Mouse (Mus musculus): Measurements from ENCODE around the gene Pak1. TPM values are rescaled to one million over a fixed set of nuclear protein-coding genes. Genes with fewer than 3 reads are reported as not detected.

Pak1 gene
- polyA plus RNA-seq, 1 experiment from 2014 or later: 121 TPM

DNA sequence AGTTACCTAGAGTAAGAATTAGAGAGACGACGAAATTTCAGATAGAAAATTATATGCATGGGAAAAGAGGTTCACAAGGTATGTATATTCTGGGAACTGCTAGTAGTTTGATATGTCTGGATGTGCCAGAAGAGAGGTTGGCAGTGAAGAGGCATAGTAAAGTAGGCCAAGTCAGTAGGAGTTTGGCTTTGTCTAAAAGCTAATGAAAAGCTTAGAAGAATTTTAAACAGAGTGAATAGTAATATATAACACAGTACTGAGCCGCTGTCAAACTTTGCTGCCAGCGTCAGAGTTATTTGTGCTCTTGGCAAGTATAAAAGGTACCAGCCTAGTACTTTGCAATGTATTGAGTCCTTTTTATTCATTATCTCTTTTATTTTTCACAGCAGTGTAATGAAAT lies 84.1 kb downstream of the Pak1 start:
- Histone ChIP-seq H3K9ac (no peak overlapping the region), H3K4me2 (no peak overlapping the region), H3K4me1 (replicated peaks) (no peaks in the 10 kb centered on the region), H3K4me3 (no peak overlapping the region), H3K27ac (replicated peaks) (no peak overlapping the region), H3K9me3 (no peaks in the 10 kb centered on the region), H3K36me3 (peaks cover 11% of the 10 kb centered on the region), H3K27me3 (no peaks in the 10 kb centered on the region)
- ATAC-seq (ENCODE audit: low read depth): no peak
- WGBS: 80% methylated on average over 4 of the region's 4 CpGs

DNA sequence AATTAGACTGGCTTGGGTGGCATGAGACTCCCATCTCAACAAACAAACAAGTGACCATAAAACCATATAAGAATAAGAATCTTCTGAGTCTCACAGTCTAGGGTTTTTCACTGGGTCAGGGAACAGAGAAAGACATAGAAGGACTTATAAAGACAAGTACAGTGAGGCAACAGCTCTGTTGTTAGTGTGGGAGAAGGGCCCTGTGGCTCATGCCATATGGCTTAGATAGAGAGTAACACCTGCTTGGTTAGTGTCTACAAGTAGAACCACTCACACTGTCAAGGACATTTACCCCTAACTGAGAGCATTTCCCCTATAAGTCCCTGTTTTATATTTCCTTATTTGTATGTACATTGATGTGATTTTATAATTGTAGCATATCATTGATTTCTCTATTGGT lies 85.0 kb downstream of the Pak1 start:
- H3K27ac ChIP-seq (replicated peaks): no peak overlapping the region
- no peaks in the 10 kb centered on the region for H3K9me3 ChIP-seq
- H3K4me1 ChIP-seq (replicated peaks): no peaks in the 10 kb centered on the region
- H3K27me3 ChIP-seq: no peaks in the 10 kb centered on the region
- peaks cover 5% of the 10 kb centered on the region for H3K36me3 ChIP-seq
- no peak overlapping the region for H3K4me2 ChIP-seq
- no peak for ATAC-seq (ENCODE audit: low read depth)
- H3K9ac ChIP-seq: no peak overlapping the region
- no peak overlapping the region for H3K4me3 ChIP-seq

DNA sequence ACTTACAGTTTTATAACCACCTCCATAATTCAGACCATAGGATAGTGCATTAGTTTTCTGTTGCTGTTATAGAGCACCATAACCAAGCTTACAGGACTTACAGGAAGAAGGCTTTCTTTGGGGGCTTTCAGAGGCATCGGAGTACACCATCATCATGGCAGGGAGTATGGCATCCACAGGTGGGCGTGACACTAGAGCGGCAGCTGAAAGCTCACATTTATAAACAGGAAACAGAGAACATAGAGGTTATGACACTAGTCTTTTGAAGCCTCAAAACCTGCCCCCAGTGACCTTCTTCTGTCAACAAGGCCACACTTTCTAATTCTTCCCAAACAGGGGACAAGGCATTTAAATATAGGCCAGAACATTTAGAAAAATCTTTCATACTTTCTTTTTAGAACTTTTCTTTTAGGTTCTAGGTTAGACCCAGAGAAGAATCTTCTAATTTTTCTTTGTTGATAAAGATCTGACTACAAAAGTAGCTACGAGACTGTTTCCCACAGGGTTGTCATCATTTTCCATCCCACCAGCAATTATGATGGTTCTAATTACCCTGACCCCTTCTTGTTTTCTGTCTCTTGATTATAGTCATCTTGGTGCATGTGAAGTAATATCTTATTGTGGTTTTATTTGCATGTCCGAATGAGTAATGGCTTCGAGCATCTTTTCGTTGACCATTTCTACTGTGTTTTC lies 89.7 kb downstream of the Pak1 start:
- Histone ChIP-seq H3K4me3 (no peak overlapping the region), H3K27me3 (no peaks in the 10 kb centered on the region), H3K36me3 (no peaks in the 10 kb centered on the region), H3K9me3 (no peaks in the 10 kb centered on the region), H3K9ac (no peak overlapping the region), H3K4me1 (replicated peaks) (no peaks in the 10 kb centered on the region), H3K27ac (replicated peaks) (no peak overlapping the region), H3K4me2 (no peak overlapping the region)
- no peak for ATAC-seq (ENCODE audit: low read depth)
- 87% methylated on average over 7 of the region's 7 CpGs for WGBS

DNA sequence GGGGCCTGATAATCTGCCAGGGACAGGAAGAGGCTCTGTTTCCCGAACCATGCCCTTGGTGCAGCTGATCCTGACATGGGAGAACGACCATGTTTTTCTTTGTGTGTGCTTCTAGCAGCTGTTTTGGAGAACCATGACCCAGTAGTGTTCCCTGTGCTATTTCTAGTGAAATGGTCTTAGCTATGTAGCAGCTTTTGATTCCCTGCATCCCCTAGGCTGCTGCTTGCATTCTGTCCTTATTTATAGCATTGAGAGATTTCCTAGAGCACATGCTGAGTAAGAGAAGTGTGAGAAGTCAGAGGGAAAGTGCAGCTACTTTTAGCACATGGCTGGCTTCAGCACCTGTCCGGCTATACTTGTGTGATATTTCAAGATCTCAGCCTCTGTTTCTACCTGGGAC lies 123.3 kb downstream of the Pak1 start:
- H3K27ac ChIP-seq (replicated peaks): no peak overlapping the region
- no peak overlapping the region for H3K4me3 ChIP-seq
- no peak for ATAC-seq (ENCODE audit: low read depth)
- H3K9me3 ChIP-seq: no peaks in the 10 kb centered on the region
- no peaks in the 10 kb centered on the region for H3K4me1 ChIP-seq (replicated peaks)
- no peak overlapping the region for H3K4me2 ChIP-seq
- no peak overlapping the region for H3K9ac ChIP-seq
- peaks cover 56% of the 10 kb centered on the region for H3K36me3 ChIP-seq
- WGBS: 87% methylated on average over 3 of the region's 3 CpGs
- no peaks in the 10 kb centered on the region for H3K27me3 ChIP-seq

DNA sequence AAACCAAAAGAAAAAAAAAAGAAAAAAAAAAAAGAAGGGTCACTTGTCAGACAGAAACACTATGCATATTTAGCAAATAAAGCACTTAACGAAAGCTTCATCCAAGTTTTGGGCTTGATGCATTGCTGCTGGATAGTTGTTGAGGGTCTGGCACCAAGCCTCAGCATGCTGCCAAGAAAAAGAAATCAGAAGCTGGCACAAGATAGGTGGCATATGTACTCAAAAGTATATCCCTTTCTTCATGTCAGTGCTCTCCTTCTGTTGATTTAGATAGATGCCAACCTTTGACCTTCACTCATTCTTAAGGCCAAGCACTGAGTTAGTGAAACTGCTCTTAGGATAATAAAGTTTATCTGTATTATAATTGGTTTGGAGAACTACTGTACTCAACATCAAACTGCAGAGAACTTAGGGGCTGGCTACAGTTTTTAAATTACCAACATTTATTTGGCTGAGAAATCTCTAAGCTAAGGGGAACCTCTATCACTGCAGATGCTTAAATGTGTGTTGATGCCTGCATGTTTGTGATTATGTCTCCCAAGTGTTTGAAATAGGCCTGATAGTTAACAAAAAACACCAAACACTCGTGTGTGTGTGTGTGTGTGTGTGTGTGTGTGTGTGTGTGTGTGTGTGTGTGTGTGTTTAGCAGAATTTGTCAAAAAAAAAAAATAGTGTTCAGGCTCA lies 126.6 kb downstream of the Pak1 start:
- no peak for ATAC-seq (ENCODE audit: low read depth)
- Histone ChIP-seq H3K4me3 (no peak overlapping the region), H3K4me1 (replicated peaks) (no peaks in the 10 kb centered on the region)

DNA sequence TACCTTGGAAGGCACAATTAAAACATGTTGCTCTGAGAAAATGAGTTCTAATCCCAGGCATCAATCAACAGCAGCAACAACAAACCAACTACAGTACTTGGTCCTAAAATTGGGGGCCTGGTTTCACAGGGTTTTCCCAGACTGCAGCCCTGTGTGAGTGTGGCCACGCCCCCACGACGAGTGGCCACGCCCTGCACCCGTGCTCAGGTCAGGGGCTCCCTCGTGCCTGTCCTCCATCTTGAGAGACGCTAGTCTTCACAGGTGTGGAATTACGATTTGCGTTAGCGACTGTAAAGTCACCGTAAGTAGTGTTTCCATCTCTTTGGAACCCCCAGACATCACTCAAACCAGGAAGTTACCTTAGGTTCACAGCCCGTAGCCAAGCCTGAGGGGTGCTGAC lies 131.4 kb downstream of the Pak1 start, which contains the start of gene Gdpd4:
Gene Gdpd4, plus strand, starts transcription at position 214 of the 400 bp plus-strand sequence.
- Histone ChIP-seq H3K36me3 (no peaks in the 10 kb centered on the region), H3K4me1 (replicated peaks) (no peaks in the 10 kb centered on the region), H3K27me3 (no peaks in the 10 kb centered on the region), H3K4me3 (no peak within 1 kb of the TSS), H3K9ac (no peak within 1 kb of the TSS), H3K9me3 (no peaks in the 10 kb centered on the region), H3K4me2 (no peak within 1 kb of the TSS), H3K27ac (replicated peaks) (no peak within 1 kb of the TSS)
- ATAC-seq (ENCODE audit: low read depth): no peak
- 82% methylated on average over 12 of the region's 12 CpGs for WGBS

More for the DNA sequence above, 126.6 kb downstream of the Pak1 start:
- no peak overlapping the region for H3K9ac ChIP-seq
- no peak overlapping the region for H3K4me2 ChIP-seq
- 85% methylated on average over 2 of the region's 2 CpGs for WGBS
- H3K27me3 ChIP-seq: no peaks in the 10 kb centered on the region
- peaks cover 26% of the 10 kb centered on the region for H3K36me3 ChIP-seq
- no peaks in the 10 kb centered on the region for H3K9me3 ChIP-seq
- H3K27ac ChIP-seq (replicated peaks): no peak overlapping the region

DNA sequence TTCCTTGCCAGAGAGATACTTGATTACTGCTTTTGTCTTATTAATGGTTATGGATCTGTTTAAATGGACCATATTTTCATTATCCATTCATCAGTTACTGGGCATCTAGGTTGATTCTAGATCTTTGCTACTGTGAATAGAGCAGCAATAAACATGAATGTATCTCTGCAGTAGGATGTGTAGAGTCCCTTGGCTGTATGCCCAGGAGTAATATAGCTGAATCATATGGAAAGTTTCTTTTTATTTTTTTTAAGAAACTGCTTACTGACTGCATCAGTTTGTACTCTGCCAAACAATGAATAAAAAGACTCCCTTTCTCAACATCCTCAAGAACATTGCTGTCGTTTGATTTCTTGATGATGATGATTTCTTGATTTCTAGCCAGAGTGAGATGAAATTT lies 137.5 kb downstream of the Pak1 start:
- 80% methylated on average over 1 of the region's 1 CpGs for WGBS
- H3K9ac ChIP-seq: no peak overlapping the region
- no peaks in the 10 kb centered on the region for H3K27me3 ChIP-seq
- H3K36me3 ChIP-seq: no peaks in the 10 kb centered on the region
- no peaks in the 10 kb centered on the region for H3K4me1 ChIP-seq (replicated peaks)
- no peak overlapping the region for H3K27ac ChIP-seq (replicated peaks)
- H3K4me2 ChIP-seq: no peak overlapping the region
- no peak overlapping the region for H3K4me3 ChIP-seq
- no peak for ATAC-seq (ENCODE audit: low read depth)
- H3K9me3 ChIP-seq: peaks cover 1% of the 10 kb centered on the region; the same call in 1 of the 2 replicates

DNA sequence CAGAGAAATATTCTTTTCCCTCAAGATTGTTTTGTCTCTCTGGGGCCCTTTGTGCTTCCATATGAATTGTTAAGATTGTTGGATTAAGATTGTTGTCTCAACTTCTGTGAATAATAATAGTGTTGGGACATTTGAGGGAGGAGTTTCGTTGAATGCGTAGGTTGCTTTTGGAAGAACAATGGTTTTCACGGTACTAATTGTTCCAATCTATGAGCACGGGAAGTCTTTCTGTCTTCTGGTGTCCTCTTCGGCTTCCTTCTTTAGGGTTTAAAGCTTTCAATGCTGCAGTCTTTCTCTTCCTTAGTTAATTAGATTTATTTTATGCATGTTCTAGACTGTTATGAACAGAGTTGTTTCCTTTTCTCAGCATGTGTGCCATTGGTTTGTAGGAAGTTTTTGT lies 138.6 kb downstream of the Pak1 start:
- peaks cover 6% of the 10 kb centered on the region; the same call in 1 of the 2 replicates for H3K9me3 ChIP-seq
- ATAC-seq (ENCODE audit: low read depth): no peak
- no peak overlapping the region for H3K9ac ChIP-seq
- H3K4me1 ChIP-seq (replicated peaks): no peaks in the 10 kb centered on the region
- H3K4me2 ChIP-seq: no peak overlapping the region
- no peak overlapping the region for H3K27ac ChIP-seq (replicated peaks)
- no peaks in the 10 kb centered on the region for H3K27me3 ChIP-seq
- no peak overlapping the region for H3K4me3 ChIP-seq
- H3K36me3 ChIP-seq: no peaks in the 10 kb centered on the region
- 82% methylated on average over 5 of the region's 5 CpGs for WGBS

DNA sequence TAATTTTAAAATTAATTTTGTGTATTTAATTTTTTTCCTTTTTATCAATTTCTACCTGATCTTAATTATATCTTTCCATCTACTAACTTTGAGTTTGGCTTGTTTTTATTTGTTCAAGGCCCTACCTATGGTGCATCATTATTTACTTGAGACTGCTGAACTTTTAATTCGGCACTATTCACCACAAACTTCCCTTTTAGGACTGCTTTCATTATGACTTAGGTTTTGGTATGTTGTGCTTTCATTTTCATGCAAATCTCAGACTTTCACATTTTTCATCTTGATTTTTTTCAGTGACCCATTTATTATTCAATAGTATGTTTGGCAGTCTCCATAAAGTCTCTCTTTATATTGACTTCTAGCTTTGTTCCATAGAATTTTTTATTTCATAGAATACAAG lies 156.1 kb downstream of the Pak1 start:
- H3K9me3 ChIP-seq: no peaks in the 10 kb centered on the region
- H3K4me1 ChIP-seq (replicated peaks): no peaks in the 10 kb centered on the region
- H3K4me3 ChIP-seq: no peak overlapping the region
- no peak overlapping the region for H3K27ac ChIP-seq (replicated peaks)
- H3K36me3 ChIP-seq: no peaks in the 10 kb centered on the region
- no peak overlapping the region for H3K4me2 ChIP-seq
- WGBS: 88% methylated on average over 1 of the region's 1 CpGs
- no peak for ATAC-seq (ENCODE audit: low read depth)
- H3K27me3 ChIP-seq: no peaks in the 10 kb centered on the region
- H3K9ac ChIP-seq: no peak overlapping the region

Other genes starting within 250 kb of the Pak1 start
- 44.6 and 47.9 TPM in 2 replicates for gene Aamdc, start 209.0 kb upstream of the Pak1 start, polyA plus RNA-seq (2015; fragmentation: Nextera tagmentation; extraction: Ambion mirVana)
- gene Rsf1, start 208.7 kb upstream of the Pak1 start, polyA plus RNA-seq (2015; fragmentation: Nextera tagmentation; extraction: Ambion mirVana): 28.4 and 31.3 TPM in 2 replicates
- 193 and 209 TPM in 2 replicates for gene Clns1a, start 91.9 kb upstream of the Pak1 start, polyA plus RNA-seq (2015; fragmentation: Nextera tagmentation; extraction: Ambion mirVana)
- 11.6 and 12.7 TPM in 2 replicates for gene Aqp11, start 50.3 kb upstream of the Pak1 start, polyA plus RNA-seq (2015; fragmentation: Nextera tagmentation; extraction: Ambion mirVana)
- gene Gdpd4, start 131.4 kb downstream of the Pak1 start, polyA plus RNA-seq (2015; fragmentation: Nextera tagmentation; extraction: Ambion mirVana): 0.10 and 0.15 TPM in 2 replicates